Mouse (Mus musculus) forebrain, embryonic 11.5 days (tissue): ENCODE results near the gene Pigt. TPM values are rescaled to one million over a fixed set of nuclear protein-coding genes. Genes with fewer than 3 reads are reported as not detected.

ENCODE experiments used
- ATAC-seq: fragments of 200-750 bp; cut with Nextera tagmentation; replicated peaks from 2 replicates; pipeline ENCODE4 v1.8.0; 2017; ENCODE audit warnings: moderate TSS enrichment; ENCODE audit not compliant: low FRiP score
- DNase-seq: peaks from one replicate; pipeline ENCODE4 v3.0.0-alpha.2; 2017; ENCODE audit warnings: low spot score
- H3K27ac ChIP-seq: fragments of 300-500 bp; sonication (generic); 2 replicates; pipeline ENCODE4 v1.5.1; 2014; ENCODE audit warnings: low read depth, low read length
- H3K27me3 ChIP-seq: fragments of 300-500 bp; sonication (generic); 2 replicates; pipeline ENCODE4 v1.6.1; 2014; ENCODE audit warnings: mild to moderate bottlenecking, low read length, mixed read lengths; ENCODE audit not compliant: control insufficient read depth, insufficient read depth
- H3K36me3 ChIP-seq: fragments of 300-500 bp; sonication (generic); 2 replicates; pipeline ENCODE4 v1.6.1; 2014; ENCODE audit warnings: mild to moderate bottlenecking, low read length, moderate library complexity, mixed read lengths; ENCODE audit not compliant: control insufficient read depth, insufficient read depth
- H3K4me1 ChIP-seq: fragments of 300-500 bp; sonication (generic); replicated peaks from 2 replicates; pipeline ENCODE4 v1.6.1; 2014; ENCODE audit warnings: low read length, mixed read lengths; ENCODE audit not compliant: control insufficient read depth, insufficient read depth
- H3K4me2 ChIP-seq: fragments of 300-500 bp; sonication (generic); 2 replicates; pipeline ENCODE4 v1.6.1; 2014; ENCODE audit warnings: low read depth, mild to moderate bottlenecking, low read length, moderate library complexity, mixed read lengths; ENCODE audit not compliant: severe bottlenecking
- H3K4me3 ChIP-seq: fragments of 300-500 bp; sonication (generic); 2 replicates; pipeline ENCODE4 v1.5.1; 2014; ENCODE audit warnings: low read depth, low read length
- H3K9ac ChIP-seq: fragments of 300-500 bp; sonication (generic); 2 replicates; pipeline ENCODE4 v1.6.1; 2014; ENCODE audit warnings: low read length
- H3K9me3 ChIP-seq: fragments of 300-500 bp; sonication (generic); 2 replicates; pipeline ENCODE4 v1.6.1; 2016; ENCODE audit warnings: low read length, mixed read lengths; ENCODE audit not compliant: control insufficient read depth
- WGBS: fragments of 180-500 bp; shearing (Covaris S2); extraction: QIAGEN DNeasy Blood & Tissue Kit; methylation state at CpG from one replicate; pipeline ENCODE4 v1.1.7; 2014; 5-methylcytosine and 5-hydroxymethylcytosine counted together
- polyA plus RNA-seq: library from polyadenylated mRNA; unstranded; fragments of >200 nt; fragmentation: Nextera tagmentation; extraction: Ambion mirVana; gene quantifications from 2 replicates; pipeline ENCODE4 v1.2.1, GENCODE M21; 2014

Pigt gene
- polyA plus RNA-seq, 1 experiment from 2014 or later = 51.3 TPM

- H3K4me1 ChIP-seq = no peaks in the 10 kb centered on the region
- H3K4me2 ChIP-seq = no peak overlapping the region
- no peaks in the 10 kb centered on the region for H3K9me3 ChIP-seq
- ATAC-seq (no peak), DNase-seq (no peak)
- H3K4me3 ChIP-seq = no peak overlapping the region
- no peaks in the 10 kb centered on the region for H3K27me3 ChIP-seq
- 76% methylated on average over 8 of the region's 8 CpGs for WGBS
- no peak overlapping the region for H3K9ac ChIP-seq
- H3K27ac ChIP-seq = no peak overlapping the region
- H3K36me3 ChIP-seq = no peaks in the 10 kb centered on the region
Observed at GRCm38 (mm10) chr2:164513389-164513788, 16.1 kb downstream of the Pigt start.

DNA sequence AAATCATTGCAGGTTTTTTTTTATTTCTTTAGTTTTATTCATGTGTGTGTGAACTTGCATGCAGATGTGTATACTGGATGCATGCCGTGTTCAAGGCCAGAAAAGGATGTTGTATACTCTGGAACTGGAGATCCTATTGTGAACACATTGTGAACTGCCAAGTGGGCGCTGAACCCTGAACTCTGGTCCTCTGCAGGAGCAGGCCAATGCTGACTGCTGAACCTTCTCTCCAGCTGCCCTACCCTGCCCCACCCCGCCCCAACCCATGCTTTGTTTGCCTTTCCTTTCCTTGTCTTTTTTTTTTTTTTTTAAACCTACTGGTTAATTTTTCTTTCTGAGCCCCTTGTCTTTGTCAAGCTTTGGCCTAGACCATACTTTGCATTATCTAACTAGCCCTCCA, 17.6 kb downstream of the Pigt start:
- Histone ChIP-seq H3K36me3 (no peaks in the 10 kb centered on the region), H3K4me1 (no peaks in the 10 kb centered on the region), H3K27ac (no peak overlapping the region), H3K4me3 (no peak overlapping the region), H3K9ac (no peak overlapping the region), H3K9me3 (no peaks in the 10 kb centered on the region), H3K4me2 (no peak overlapping the region), H3K27me3 (no peaks in the 10 kb centered on the region)
- no peak for ATAC-seq
- WGBS = 68% methylated on average over 3 of the region's 3 CpGs
- no peak for DNase-seq

- Histone ChIP-seq H3K27ac (no peak overlapping the region), H3K9me3 (no peaks in the 10 kb centered on the region), H3K4me1 (no peaks in the 10 kb centered on the region), H3K9ac (no peak overlapping the region), H3K27me3 (no peaks in the 10 kb centered on the region), H3K4me2 (no peak overlapping the region), H3K4me3 (no peak overlapping the region), H3K36me3 (no peaks in the 10 kb centered on the region)
- WGBS = 82% methylated on average over 9 of the region's 9 CpGs
- no peak for ATAC-seq
- no peak for DNase-seq
Observed at GRCm38 (mm10) chr2:164515897-164516296, 18.6 kb downstream of the Pigt start.

DNA sequence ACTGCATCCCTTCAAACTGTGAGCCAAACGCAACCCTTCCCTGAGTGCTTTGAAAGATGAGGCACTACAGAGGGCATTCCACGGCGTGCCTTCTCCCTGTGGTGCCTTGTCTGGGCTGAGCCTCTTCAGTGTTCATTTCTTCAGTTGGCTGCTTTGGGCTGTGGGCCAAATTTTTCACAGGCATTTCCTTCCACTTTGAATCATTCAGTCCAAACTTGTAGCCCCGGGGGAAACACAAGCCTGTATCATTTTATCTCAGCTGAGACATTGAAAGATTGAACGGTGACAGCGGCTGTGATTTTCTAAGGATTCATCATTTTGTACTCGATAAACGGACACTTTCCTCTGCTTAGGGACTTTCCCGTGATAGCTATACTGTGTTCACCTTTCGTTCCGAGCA, 19.3 kb downstream of the Pigt start:
- no peaks in the 10 kb centered on the region for H3K27me3 ChIP-seq
- WGBS = 92% methylated on average over 11 of the region's 11 CpGs
- H3K4me3 ChIP-seq = no peak overlapping the region
- H3K4me1 ChIP-seq = no peaks in the 10 kb centered on the region
- ATAC-seq = no peak
- no peak overlapping the region for H3K27ac ChIP-seq
- no peak overlapping the region for H3K4me2 ChIP-seq
- H3K9ac ChIP-seq = no peak overlapping the region
- DNase-seq = no peak
- H3K36me3 ChIP-seq = no peaks in the 10 kb centered on the region
- no peaks in the 10 kb centered on the region for H3K9me3 ChIP-seq

GRCm38 (mm10) chr2:164517485-164518221, 20.3 kb downstream of the Pigt start:
- H3K27ac ChIP-seq = no peak overlapping the region
- no peak overlapping the region for H3K4me3 ChIP-seq
- ATAC-seq = no peak
- H3K9ac ChIP-seq = no peak overlapping the region
- no peaks in the 10 kb centered on the region for H3K9me3 ChIP-seq
- no peak overlapping the region for H3K4me2 ChIP-seq
- no peaks in the 10 kb centered on the region for H3K4me1 ChIP-seq
- H3K36me3 ChIP-seq = no peaks in the 10 kb centered on the region
- H3K27me3 ChIP-seq = no peaks in the 10 kb centered on the region
- peak; percentile 82 for DNase-seq
- 37% methylated on average over 10 of the region's 10 CpGs for WGBS

DNA sequence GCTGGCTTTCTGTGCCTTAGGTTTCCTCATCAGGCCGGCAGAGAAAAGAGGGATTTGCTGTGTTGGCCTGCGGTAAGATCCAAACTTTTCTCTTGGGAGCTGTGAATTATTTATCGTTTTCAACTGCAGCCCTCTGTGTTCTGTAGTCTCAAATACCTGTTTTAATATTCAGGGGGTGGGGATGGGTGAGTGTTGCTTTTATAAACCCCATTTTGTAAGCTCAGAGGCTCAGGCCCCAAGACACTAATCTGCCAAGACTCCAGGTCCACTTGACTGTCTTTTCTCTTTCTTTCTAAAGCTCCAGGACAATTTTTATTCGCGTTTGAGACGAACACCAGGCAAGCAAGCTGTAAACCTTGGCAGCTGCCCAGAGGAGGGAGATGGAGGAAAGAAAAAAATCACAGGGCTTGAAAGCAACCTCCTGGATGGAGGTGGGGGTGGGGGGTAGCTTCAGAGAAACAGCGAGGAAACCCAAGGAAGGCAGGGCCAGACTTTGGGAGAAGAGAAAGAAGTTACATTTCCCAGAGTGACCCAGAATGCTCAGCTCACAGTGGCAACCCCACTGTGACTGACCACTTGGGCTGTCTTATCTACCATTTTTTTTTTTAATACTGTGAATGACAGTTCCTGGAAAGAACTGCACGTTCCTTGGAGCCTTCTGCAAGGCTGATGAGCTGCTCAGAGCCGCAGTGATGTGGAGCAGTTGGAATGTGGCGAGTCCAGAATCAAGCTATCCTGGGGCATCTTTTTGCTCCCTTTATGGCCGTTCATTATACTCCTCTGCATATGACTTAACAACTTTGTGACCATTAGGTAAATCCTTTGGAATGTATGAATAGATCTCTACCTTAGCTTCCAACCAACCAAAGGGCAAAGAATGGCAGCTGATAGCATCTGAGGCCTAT, 21.2 kb downstream of the Pigt start:
- Histone ChIP-seq H3K27me3 (no peaks in the 10 kb centered on the region), H3K9me3 (no peaks in the 10 kb centered on the region), H3K9ac (no peak overlapping the region), H3K4me1 (no peaks in the 10 kb centered on the region), H3K4me2 (no peak overlapping the region), H3K4me3 (no peak overlapping the region), H3K36me3 (no peaks in the 10 kb centered on the region), H3K27ac (no peak overlapping the region)
- WGBS = 74% methylated on average over 11 of the region's 11 CpGs
- no peak for ATAC-seq
- DNase-seq = no peak

DNA sequence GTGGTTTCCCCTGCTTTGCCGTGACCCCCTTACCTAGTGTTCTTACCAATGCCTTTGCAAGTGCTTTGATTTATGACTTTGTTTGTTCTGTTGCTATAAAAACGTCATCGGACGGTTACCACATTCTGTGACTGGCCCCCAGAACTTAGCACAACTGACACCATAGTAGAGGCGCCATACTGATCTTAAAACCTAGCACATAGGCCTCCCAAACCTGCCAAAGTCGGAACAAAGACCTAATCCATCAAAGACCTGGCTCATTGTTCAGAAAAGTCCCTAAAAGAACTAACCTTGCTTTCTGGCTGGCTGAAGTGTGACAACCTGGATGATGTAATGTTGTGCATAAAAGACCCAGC, 21.8 kb downstream of the Pigt start:
- Histone ChIP-seq H3K4me2 (no peak overlapping the region), H3K9ac (no peak overlapping the region), H3K27me3 (no peaks in the 10 kb centered on the region), H3K4me1 (no peaks in the 10 kb centered on the region), H3K4me3 (no peak overlapping the region), H3K9me3 (no peaks in the 10 kb centered on the region), H3K27ac (no peak overlapping the region), H3K36me3 (no peaks in the 10 kb centered on the region)
- no peak for ATAC-seq
- DNase-seq = no peak
- WGBS = 76% methylated on average over 6 of the region's 6 CpGs

DNA sequence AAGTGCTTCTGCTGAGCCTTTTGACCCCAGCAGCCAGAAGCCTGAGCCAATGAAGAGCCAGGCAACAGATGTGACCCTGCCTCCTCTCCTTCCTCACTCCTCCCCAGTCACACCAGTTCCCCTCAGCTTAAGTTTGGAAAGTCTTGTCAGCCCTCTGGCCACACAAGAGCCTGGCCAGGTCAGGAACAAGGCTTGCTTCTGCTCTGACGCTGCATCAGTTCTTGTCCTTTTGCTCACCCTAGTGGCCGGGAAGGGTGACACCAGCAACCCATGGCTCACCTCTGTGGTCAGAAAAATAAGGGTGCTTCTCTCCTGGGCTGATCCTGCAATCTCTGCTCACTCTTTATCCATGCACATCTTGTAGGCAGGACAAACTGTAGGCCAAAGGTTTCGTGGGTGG, 23.5 kb downstream of the Pigt start:
- Histone ChIP-seq H3K4me2 (no peak overlapping the region), H3K9ac (no peak overlapping the region; the same call in 1 of the 2 replicates), H3K4me3 (no peak overlapping the region), H3K4me1 (no peaks in the 10 kb centered on the region), H3K27ac (no peak overlapping the region), H3K9me3 (no peaks in the 10 kb centered on the region), H3K27me3 (no peaks in the 10 kb centered on the region), H3K36me3 (no peaks in the 10 kb centered on the region)
- WGBS = 12% methylated on average over 3 of the region's 3 CpGs
- peak; percentile 59 for DNase-seq
- ATAC-seq = no peak
